Mouse (Mus musculus): ENCODE measurements at regions not wholly inside any gene's neighbourhood (a gene's known extent, or its start where the extent isn't known, plus 50 kb on each side); places are given as distances from the start of the nearest gene placed in this dataset.
A peak's percentile ranks its signal among the peaks of the same experiment; 100 is the strongest.

- Histone ChIP-seq H3K4me3 (ENCODE audit: control insufficient read depth in 1 of 2, insufficient read depth in 1 of 2, low read depth in 1 of 2, low read length in 2 of 2) (no peak overlapping the region), H3K4me1 (ENCODE audit: control insufficient read depth in 2 of 2, insufficient read depth in 2 of 2, low read length in 2 of 2) (no peaks in the 10 kb centered on the region), H3K27me3 (ENCODE audit: control insufficient read depth, insufficient read depth, low read length) (no peaks in the 10 kb centered on the region), H3K36me3 (ENCODE audit: control insufficient read depth, insufficient read depth, low read length) (no peaks in the 10 kb centered on the region), H3K4me2 (ENCODE audit: low read length) (no peak overlapping the region), H3K9me3 (ENCODE audit: control insufficient read depth, low read length) (no peaks in the 10 kb centered on the region), H3K9ac (ENCODE audit: low read length) (no peak overlapping the region), H3K27ac (replicated peaks in 1 of 2; ENCODE audit: control insufficient read depth in 1 of 2, insufficient read depth in 1 of 2, low read depth in 2 of 2, low read length in 2 of 2) (no peak overlapping the region)
- no peak for ATAC-seq (ENCODE audit: insufficient number of reproducible peaks, insufficient read depth, low FRiP score, low read depth)
- WGBS = 14% methylated on average over 2 of the region's 2 CpGs
Observed at GRCm38 (mm10) chr3:73435241-73435640, 273.0 kb downstream of the Bche start.

GRCm38 (mm10) chr3:73434331-73434730 is 273.9 kb downstream of the Bche start:
- no peaks in the 10 kb centered on the region for H3K36me3 ChIP-seq (ENCODE audit: control insufficient read depth, insufficient read depth, low read length)
- ATAC-seq (ENCODE audit: insufficient number of reproducible peaks, insufficient read depth, low FRiP score, low read depth) = no peak
- no peaks in the 10 kb centered on the region for H3K9me3 ChIP-seq (ENCODE audit: control insufficient read depth, low read length)
- H3K27me3 ChIP-seq (ENCODE audit: control insufficient read depth, insufficient read depth, low read length) = no peaks in the 10 kb centered on the region
- no peak overlapping the region for H3K4me2 ChIP-seq (ENCODE audit: low read length)
- no peak overlapping the region for H3K27ac ChIP-seq (replicated peaks in 1 of 2; ENCODE audit: control insufficient read depth in 1 of 2, insufficient read depth in 1 of 2, low read depth in 2 of 2, low read length in 2 of 2)
- no peak overlapping the region for H3K4me3 ChIP-seq (ENCODE audit: control insufficient read depth in 1 of 2, insufficient read depth in 1 of 2, low read depth in 1 of 2, low read length in 2 of 2)
- no peak overlapping the region for H3K9ac ChIP-seq (ENCODE audit: low read length)
- no peaks in the 10 kb centered on the region for H3K4me1 ChIP-seq (ENCODE audit: control insufficient read depth in 2 of 2, insufficient read depth in 2 of 2, low read length in 2 of 2)
- 66% methylated on average over 1 of the region's 1 CpGs for WGBS

GRCm38 (mm10) chr3:73409929-73410522 is 298.2 kb downstream of the Bche start:
- 67% methylated on average over 4 of the region's 4 CpGs for WGBS
- Histone ChIP-seq H3K4me1 (ENCODE audit: control insufficient read depth in 2 of 2, insufficient read depth in 2 of 2, low read length in 2 of 2) (no peaks in the 10 kb centered on the region), H3K9ac (ENCODE audit: low read length) (no peak overlapping the region), H3K4me3 (ENCODE audit: control insufficient read depth in 1 of 2, insufficient read depth in 1 of 2, low read depth in 1 of 2, low read length in 2 of 2) (no peak overlapping the region), H3K4me2 (ENCODE audit: low read length) (no peak overlapping the region), H3K27me3 (ENCODE audit: control insufficient read depth, insufficient read depth, low read length) (no peaks in the 10 kb centered on the region), H3K36me3 (ENCODE audit: control insufficient read depth, insufficient read depth, low read length) (no peaks in the 10 kb centered on the region), H3K27ac (replicated peaks in 1 of 2; ENCODE audit: control insufficient read depth in 1 of 2, insufficient read depth in 1 of 2, low read depth in 2 of 2, low read length in 2 of 2) (no peak overlapping the region), H3K9me3 (ENCODE audit: control insufficient read depth, low read length) (no peaks in the 10 kb centered on the region)
- ATAC-seq (ENCODE audit: insufficient number of reproducible peaks, insufficient read depth, low FRiP score, low read depth) = no peak

GRCm38 (mm10) chr3:73401395-73401794 is 306.8 kb downstream of the Bche start:
- 50% methylated on average over 4 of the region's 4 CpGs for WGBS
- H3K27me3 ChIP-seq (ENCODE audit: control insufficient read depth, insufficient read depth, low read length) = no peaks in the 10 kb centered on the region
- H3K9ac ChIP-seq (ENCODE audit: low read length) = no peak overlapping the region
- ATAC-seq (ENCODE audit: insufficient number of reproducible peaks, insufficient read depth, low FRiP score, low read depth) = no peak
- no peak overlapping the region for H3K4me3 ChIP-seq (ENCODE audit: control insufficient read depth in 1 of 2, insufficient read depth in 1 of 2, low read depth in 1 of 2, low read length in 2 of 2)
- H3K4me1 ChIP-seq (ENCODE audit: control insufficient read depth in 2 of 2, insufficient read depth in 2 of 2, low read length in 2 of 2) = no peaks in the 10 kb centered on the region
- H3K4me2 ChIP-seq (ENCODE audit: low read length) = no peak overlapping the region
- H3K36me3 ChIP-seq (ENCODE audit: control insufficient read depth, insufficient read depth, low read length) = no peaks in the 10 kb centered on the region
- no peaks in the 10 kb centered on the region for H3K9me3 ChIP-seq (ENCODE audit: control insufficient read depth, low read length)
- no peak overlapping the region for H3K27ac ChIP-seq (replicated peaks in 1 of 2; ENCODE audit: control insufficient read depth in 1 of 2, insufficient read depth in 1 of 2, low read depth in 2 of 2, low read length in 2 of 2)

GRCm38 (mm10) chr3:73395808-73396207 is 312.4 kb downstream of the Bche start:
- Histone ChIP-seq H3K9me3 (ENCODE audit: control insufficient read depth, low read length) (no peaks in the 10 kb centered on the region), H3K4me3 (ENCODE audit: control insufficient read depth in 1 of 2, insufficient read depth in 1 of 2, low read depth in 1 of 2, low read length in 2 of 2) (no peak overlapping the region), H3K4me2 (ENCODE audit: low read length) (peak overlapping the region; percentile 47), H3K36me3 (ENCODE audit: control insufficient read depth, insufficient read depth, low read length) (no peaks in the 10 kb centered on the region), H3K27me3 (ENCODE audit: control insufficient read depth, insufficient read depth, low read length) (no peaks in the 10 kb centered on the region), H3K9ac (ENCODE audit: low read length) (no peak overlapping the region), H3K27ac (replicated peaks in 1 of 2; ENCODE audit: control insufficient read depth in 1 of 2, insufficient read depth in 1 of 2, low read depth in 2 of 2, low read length in 2 of 2) (0 out of 4 replicates have a peak overlapping the region, but pooled peaks of 1 of the 2 experiments have one; percentile 11), H3K4me1 (ENCODE audit: control insufficient read depth in 2 of 2, insufficient read depth in 2 of 2, low read length in 2 of 2) (peaks cover 0 to 12% of the 10 kb centered on the region in 2 experiments; a peak in 3 of 4 replicates)
- 20% methylated on average over 4 of the region's 4 CpGs for WGBS
- no peak; the same call in 1 of the 2 replicates for ATAC-seq (ENCODE audit: insufficient number of reproducible peaks, insufficient read depth, low FRiP score, low read depth)

- Histone ChIP-seq H3K9ac (ENCODE audit: low read length) (no peak overlapping the region), H3K4me1 (ENCODE audit: control insufficient read depth in 2 of 2, insufficient read depth in 2 of 2, low read length in 2 of 2) (no peaks in the 10 kb centered on the region), H3K9me3 (ENCODE audit: control insufficient read depth, low read length) (no peaks in the 10 kb centered on the region), H3K27ac (replicated peaks in 1 of 2; ENCODE audit: control insufficient read depth in 1 of 2, insufficient read depth in 1 of 2, low read depth in 2 of 2, low read length in 2 of 2) (no peak overlapping the region), H3K4me3 (ENCODE audit: control insufficient read depth in 1 of 2, insufficient read depth in 1 of 2, low read depth in 1 of 2, low read length in 2 of 2) (no peak overlapping the region), H3K4me2 (ENCODE audit: low read length) (no peak overlapping the region), H3K27me3 (ENCODE audit: control insufficient read depth, insufficient read depth, low read length) (no peaks in the 10 kb centered on the region), H3K36me3 (ENCODE audit: control insufficient read depth, insufficient read depth, low read length) (no peaks in the 10 kb centered on the region)
- 74% methylated on average over 3 of the region's 3 CpGs for WGBS
- ATAC-seq (ENCODE audit: insufficient number of reproducible peaks, insufficient read depth, low FRiP score, low read depth) = no peak
Observed at GRCm38 (mm10) chr3:73389722-73390651, 318.2 kb downstream of the Bche start.

GRCm38 (mm10) chr3:73354861-73355496 is 297.4 kb upstream of the Slitrk3 start:
- Histone ChIP-seq H3K9me3 (ENCODE audit: control insufficient read depth, low read length) (no peaks in the 10 kb centered on the region), H3K27me3 (ENCODE audit: control insufficient read depth, insufficient read depth, low read length) (no peaks in the 10 kb centered on the region), H3K9ac (ENCODE audit: low read length) (no peak overlapping the region), H3K4me2 (ENCODE audit: low read length) (no peak overlapping the region), H3K4me1 (ENCODE audit: control insufficient read depth in 2 of 2, insufficient read depth in 2 of 2, low read length in 2 of 2) (no peaks in the 10 kb centered on the region), H3K4me3 (ENCODE audit: control insufficient read depth in 1 of 2, insufficient read depth in 1 of 2, low read depth in 1 of 2, low read length in 2 of 2) (no peak overlapping the region), H3K27ac (replicated peaks in 1 of 2; ENCODE audit: control insufficient read depth in 1 of 2, insufficient read depth in 1 of 2, low read depth in 2 of 2, low read length in 2 of 2) (no peak overlapping the region), H3K36me3 (ENCODE audit: control insufficient read depth, insufficient read depth, low read length) (no peaks in the 10 kb centered on the region)
- no peak for ATAC-seq (ENCODE audit: insufficient number of reproducible peaks, insufficient read depth, low FRiP score, low read depth)
- WGBS = 24% methylated on average over 1 of the region's 1 CpGs
